Mouse (Mus musculus) ovary, postnatal 36 days (tissue): ENCODE measurements around the gene March5.
"Not testable (repeated sequence)": the region's sequence is repeated elsewhere in the genome, so short reads cannot be mapped to it uniquely, and the experiment has no call there.

Experiments
- DNase-seq: peaks from one replicate; pipeline ENCODE4 v3.0.0; 2022; ENCODE audit warnings: low spot score, mixed read lengths

March5 gene

DNA sequence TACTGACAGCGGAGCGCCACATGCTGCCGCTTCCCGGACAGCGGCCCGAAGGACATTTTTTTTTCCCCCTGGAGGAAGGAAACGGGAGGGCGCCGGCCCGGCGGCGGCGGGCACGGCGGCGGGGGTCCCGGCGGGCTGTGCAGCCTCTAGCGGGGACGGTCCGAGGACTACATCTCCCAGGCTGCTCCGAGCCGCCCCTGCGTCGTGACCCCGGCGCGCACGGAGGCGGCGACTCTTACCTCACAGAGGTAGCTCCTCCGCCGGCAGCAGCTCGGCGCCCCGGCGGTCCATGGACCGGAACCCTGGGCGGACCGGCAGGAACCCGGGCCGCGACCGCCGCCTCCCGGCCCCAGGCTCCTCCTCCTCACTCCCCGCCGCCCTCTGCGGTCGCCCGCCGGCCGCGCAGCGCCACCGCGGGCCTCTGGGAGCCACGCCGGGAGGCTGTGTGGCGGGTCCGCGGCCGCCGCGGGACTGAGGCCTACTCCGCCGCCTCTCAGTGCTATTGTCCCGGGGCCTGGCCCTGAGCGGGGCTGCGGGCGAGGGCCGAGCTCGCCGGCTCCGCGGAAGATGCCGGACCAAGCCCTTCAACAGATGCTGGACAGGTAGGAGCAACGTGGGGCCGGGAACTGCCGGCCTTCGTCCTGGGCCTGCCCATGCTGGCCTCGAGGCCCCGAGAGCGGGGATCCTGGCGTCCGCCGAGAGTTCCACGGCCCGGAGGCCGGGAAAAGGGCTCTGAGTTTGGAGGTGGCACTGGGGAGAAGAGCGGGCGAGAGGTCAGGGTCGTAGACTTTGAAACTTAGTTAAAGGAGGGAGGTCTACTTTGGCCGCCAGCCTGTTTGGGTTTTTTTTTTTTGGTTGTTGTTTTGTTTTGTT is at the start of gene March5:
March5 (plus strand) TSS at position 241 of the 873 bp plus-strand sequence.
- DNase-seq, result peak; percentile 89

DNA sequence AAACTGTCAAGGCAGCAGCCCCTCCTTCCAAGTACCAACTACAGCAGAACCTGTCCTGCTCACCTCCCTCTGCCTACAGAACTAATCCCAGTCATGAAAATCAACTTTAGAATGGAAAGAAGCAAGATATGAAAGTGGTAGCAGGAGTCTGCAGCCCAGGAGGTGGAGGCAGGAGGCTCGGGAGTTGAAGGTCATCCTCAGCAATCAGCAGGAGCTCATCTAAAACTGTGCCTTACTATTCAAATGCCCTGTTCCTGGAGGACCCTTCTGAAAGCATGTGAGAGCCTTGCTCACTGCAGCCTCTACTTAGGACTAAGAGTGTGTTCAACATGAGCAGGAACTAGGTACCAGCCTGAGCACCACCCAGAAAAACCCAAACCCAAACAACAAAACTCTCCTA is 35.2 kb upstream of the March5 start:
- DNase-seq, result no peak

DNA sequence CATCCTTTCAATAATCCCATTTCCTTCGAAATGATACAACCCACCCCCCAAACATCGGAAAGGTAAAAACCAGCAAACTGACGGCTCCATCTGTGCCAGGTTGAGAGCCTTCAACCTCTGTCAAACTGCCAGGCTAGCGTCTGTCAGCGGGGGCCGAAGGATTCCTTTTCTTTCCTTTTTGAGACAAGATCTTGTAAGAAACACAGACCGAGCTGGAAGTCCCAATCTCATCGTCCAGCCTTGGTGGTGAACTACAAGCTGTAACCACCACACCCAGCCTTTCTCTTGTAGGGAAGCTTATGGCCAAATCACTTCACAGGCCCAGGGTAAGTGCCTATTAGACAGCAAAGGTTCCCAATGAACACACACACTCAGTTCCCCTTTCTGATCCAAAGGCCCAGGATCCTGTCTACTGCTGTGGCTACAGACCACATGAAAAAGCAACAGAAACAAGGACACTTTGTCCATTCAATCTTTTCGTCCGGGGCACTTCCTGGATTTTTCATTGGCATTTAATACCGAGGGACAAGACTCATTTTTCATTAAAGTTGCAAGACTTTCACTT is 34.7 kb upstream of the March5 start:
- DNase-seq, result no peak

DNA sequence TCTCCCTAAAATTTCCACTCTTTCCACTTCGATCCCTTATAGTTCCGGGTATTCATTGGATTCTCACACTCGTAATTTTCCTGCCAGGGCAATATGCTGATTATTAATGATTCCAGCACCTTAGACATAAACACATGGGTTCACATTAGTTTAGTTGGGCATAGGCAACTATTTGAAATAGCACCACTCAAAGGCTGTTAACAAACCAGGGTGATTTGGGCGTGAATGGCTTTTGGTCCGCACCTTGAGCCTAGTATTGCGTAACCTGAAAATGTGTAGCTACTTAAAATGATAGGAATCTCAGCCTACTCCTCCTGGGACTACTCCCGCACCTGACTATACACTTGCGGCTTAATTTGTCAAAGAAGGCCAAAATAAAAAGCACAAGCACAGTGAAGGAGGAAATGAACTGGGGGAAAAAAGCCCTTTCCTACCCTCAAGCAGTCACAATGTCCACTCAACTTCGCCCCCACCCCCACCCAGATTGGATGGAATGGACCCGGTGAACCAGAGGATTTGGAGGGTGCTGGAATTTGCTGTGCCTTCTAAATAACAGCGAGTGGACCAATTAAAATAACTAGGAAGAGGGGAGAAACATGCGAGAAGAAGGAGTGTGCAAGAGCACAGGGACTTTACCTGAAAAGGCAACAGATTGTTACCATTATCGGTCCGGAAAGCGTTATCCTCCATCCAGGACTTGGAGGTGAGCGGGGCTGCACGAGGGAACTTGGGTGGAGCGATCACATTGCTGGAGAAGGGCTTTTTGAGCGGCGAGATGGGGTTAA is 33.8 kb upstream of the March5 start:
- DNase-seq, result no peak

DNA sequence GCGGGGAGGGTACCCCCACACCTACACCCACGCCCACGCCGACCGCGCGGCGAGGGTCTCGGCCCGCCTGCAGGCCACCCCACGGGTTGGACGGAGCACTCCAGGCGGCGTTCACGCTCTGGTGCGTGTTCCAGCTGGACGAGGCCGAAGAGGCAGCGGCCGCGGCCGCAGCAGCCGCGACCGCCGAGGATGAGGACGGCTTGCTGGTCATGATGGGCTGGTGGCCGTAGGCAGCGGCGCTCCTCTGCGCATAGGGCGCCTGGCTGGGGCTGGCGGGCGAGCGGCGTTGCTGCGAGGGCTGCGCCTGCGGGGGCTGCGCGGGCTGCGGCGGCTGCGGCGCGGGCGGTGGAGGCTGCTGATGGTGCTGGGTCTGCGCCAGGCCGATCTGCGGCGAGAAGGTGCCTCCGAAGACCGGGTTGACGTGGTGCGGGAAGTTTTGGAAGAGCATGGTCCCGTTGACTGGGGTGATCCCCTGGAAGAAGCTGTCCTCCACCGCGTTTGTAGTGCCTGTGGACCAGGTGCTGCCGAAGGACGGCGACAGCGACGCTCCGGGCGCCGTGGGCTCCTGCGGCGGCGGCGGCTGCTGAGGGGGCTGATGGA is 33.1 kb upstream of the March5 start:
- DNase-seq, result peak; percentile 73

DNA sequence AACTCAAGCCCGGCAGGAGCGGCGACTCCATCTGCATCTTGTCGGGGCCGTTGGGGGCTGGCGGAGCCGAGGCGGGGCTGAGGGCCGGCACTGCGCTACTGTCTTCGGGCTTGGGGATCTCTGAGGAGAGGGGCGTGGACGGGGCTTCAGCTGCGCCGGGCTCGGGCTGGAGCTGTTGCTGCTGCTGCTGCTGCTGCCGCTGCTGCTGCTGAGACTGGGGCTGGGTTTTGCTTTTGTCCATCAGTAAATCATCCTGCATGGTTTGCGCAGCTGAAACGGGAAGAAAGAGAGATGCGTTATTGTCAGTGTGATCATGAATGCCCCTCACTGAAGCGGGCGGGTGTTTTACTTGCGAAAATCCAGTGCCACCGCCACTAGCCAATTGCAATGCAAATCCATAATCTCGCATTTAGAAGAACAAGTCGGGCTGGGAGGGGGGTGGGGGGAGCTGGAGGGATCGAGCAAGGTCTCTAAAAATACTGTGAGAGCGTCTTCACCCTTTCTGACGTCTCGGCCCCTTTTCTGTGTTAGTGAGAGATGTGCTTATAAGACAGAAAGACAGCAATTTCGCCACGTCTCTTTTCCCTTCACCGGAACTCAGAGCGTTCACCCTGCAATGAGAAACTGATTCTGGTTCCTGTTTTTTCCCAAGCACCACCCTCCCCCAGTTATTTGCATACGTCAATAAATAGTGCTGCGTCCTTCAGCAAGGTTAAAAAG is 32.5 kb upstream of the March5 start:
- DNase-seq, result peak; percentile 52

DNA sequence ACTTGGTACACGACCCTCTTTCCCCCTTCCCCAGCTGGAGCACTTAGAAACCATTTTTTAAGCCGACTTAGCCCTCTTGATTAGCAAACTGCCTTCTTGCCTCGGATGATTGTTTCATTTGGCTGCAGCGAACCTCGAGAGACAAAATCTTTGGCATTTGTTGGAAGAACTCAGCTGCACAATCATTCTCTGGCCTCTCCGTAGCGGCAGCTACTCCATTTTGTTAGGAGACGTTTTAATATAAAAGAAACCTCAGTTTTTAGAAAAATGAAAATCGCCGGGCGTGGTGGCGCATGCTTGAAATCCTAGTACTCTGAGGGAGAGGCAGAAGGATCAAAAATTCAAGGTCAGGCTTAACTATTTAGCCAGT is 31.9 kb upstream of the March5 start:
- DNase-seq, result peak; percentile 28

DNA sequence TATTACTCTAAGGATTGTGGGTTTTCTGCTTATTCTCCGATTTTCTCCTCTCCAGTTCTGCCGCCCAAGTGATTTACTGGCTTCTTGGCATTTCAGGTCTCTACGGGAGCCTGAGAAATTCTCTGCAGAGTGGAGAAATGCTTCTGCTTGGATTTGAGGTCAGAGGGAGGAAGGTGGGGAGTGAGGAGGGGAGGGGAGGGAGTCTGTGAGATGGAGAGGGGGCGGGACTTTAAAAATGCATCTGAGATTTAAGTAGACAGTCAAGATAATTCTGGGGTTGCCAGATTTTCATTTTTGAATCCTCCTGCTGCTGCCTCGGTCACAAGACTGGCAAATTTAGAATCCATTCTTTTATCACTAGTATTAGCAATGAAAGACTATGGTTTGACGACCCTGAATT is 31.4 kb upstream of the March5 start:
- DNase-seq, result no peak

DNA sequence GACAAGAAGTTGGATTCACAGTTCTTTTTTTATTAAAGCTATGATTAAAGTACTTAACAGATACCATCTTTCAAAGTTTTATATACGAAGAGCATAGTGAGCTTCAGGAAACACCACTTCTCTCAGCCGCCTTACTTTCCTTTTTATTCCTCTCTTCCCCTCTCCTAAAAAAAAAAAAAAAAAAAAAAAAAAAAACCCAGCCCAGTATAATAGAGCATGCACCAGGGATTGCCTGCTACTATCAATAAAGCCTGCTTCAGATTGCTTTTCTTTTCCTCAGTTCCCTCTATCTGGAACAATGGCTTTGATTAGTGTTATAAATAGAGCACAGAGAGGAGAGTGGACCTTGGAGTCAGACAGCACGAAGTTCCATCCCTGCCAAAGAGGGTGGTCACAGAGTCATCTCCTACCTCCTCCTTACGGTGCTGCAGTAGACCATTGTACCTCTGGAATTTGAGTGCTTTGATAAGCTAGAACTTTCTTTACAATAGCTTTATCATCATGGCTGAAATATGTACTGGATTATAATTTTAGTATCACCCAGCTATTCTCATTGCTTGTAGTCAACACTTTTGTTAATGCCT is 30.4 kb upstream of the March5 start:
- DNase-seq, result no peak

DNA sequence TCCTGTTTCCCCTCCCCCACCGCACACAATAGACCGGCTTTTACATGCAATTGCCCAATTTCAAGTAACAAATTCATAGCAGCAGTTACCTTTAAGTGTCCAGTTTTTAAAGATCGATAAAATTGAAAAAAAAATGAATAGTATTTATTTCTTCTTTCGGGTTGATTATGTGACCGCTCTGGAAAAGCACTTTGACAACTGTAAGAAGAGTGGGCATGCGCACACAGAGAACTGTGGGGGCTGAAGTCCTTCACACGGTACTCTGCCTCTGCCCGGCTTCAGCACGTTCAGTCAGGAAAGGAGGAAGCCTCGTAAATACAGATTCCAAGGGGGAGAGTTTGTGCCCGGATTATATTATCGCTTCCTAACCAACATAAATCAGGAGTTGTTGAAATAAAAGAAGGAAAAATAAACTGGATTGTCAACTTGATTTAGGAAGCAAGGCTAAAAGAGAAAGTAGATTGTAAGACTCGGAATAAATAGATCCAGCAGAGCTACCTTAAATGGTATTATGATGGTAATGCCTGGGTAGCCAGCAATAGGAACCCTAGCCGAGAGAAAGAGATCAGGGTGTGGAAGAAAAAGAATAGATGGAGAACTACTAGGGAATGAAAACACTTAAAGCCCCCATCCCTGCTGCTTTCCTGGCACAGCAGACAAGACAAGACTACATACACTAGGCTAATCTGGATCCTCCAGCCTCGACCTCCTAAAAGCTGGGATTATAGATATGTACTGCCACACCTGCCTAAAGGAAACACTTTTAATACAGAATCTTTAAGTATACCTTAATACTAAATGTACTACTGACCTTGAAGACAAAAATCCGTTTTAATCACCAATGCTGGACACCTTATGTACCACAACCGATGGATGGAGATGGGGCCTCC is 29.3 kb upstream of the March5 start:
- DNase-seq, result peak; percentile 47

DNA sequence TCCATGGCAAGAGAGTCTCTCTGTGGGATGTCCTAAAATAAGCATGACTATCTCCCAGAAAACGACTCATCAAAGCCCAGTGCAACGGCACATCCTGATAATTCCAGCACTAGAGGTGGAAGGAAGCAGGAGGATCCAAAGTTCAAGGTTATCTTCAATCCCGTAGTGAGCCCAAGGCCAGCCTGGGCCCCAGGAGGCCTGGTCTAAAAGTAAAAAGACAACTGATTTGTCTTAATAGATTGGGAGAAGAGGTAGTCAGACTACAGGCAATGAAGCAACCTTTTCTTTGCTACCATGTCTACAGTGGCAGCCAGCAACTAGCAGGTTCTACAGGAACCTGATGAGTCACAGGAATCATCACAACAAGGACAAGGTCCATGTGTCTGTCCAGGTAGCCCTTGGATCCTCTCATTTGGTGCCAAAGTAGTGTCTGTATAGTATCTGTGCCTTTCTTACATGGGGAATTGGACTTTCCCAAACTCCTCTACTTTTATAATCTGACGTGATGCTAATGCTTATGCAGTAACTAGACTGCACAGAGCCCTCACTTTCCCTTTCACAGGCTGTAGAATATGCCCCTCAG is 18.9 kb upstream of the March5 start:
- DNase-seq, result no peak

DNA sequence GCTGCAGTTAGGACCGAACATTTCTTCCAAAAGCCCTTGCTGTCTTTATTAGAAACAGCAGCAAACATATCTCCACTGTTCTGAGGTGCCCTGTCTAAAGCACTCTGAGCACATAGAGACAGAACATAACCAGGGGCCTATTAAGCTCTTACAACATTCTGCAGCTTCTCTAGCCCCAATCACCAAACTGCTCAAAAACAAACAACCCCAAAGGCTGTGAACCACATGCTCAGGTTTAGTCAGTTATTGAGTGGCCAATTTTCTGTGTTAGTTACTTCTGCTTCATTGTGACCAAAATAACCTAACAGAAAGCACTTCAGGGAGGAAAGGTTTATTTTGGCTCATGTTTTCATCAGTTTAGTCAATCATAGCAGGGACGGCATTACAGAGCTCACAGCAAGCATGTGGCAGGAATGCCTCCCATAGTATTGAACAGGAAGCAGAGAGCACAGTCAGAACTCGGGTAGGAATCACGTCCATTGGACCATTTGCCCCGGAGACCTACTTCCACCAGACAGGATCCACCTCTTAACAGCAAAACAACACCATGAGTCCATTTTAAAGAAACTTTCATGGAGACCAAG is 14.8 kb upstream of the March5 start:
- no peak for DNase-seq

DNA sequence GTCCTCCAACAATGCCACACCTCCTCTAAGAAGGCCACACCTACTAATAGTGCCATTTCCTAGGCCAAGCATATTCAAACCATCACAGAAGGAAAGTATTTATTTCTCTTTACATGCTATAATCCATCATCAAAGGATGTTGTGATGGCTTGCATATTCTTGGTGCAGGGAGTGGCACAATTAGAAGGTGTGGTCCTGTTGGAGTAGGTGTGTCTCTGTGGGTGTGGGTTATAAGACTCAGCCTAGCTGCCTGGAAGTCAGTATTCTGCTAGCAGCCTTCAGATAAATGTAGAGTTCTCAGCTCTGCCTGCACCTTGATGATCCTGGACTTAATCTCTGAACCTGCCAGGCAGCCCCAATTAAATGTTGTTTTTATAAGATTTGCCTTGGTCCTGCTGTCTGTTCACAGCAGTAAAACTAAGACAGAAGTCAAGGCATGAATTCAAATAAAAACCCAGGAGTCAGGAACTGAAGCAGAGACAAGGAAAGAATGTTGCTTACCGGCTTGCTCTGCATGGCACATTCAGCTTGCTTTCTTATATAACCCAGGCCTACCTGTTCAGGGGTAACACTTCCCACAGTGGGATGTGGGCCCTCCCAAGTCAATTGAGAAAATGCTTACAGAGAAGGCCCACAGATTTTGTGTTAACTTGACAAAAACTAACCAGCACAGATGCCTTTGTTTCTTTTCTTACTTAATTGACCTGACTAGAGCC is 9.0 kb upstream of the March5 start:
- DNase-seq, result no peak

DNA sequence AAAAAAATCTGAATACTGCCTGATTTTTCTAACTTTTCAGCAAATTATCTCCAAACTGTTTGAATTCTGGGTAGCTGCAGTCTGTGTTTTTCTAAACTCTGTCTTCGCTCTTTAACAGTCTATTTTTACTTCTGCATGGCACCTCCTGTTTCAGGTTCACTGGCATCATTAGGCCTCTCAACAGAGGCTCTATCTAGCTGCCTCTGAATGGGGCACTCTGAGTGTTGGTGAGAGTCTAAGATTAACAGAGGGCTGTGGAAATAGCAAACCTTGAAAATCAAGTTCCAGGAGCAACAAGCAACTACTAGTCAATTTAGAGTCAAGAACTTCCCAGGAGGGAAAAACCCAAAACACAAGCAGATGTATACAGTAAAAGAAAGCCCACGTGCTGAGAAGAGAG is 7.5 kb upstream of the March5 start:
- no peak for DNase-seq

DNA sequence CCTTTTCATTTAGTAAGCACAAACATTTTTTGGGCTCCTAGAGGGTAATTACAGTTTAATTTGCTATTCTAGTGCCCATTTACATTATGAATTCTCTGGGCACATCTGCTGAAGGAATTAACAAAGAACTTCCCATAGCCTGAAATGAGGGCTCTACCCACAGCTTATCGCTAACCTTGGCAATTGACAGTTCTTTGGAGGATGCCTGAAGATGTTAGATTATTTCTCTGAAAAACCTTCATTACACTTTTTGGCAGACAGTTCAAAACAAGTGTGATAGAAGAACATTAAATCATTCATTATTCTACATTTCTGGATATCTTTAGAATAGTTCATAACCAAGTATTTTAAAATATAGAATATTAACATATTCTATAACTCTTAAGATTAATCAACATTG is 4.0 kb upstream of the March5 start:
- DNase-seq, result no peak

DNA sequence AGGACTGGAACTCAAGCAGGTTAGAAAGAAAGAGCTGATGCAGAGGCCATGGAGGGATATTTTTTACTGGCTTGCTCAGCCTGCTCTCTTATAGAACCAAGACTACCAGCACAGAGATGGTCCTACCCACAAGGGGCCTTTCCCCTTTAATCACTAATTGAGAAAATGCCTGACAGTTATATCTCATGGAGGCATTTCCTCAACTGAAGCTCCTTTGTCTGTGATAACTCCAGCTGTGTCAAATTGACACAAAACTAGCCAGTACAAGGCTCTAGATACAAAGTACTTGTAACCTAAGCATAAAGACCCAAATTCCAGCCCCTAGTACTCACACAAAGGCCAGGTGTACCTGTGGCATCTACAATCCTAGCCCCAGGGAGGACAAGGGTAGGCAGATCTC is 2.2 kb upstream of the March5 start:
- DNase-seq, result not testable (repeated sequence)

DNA sequence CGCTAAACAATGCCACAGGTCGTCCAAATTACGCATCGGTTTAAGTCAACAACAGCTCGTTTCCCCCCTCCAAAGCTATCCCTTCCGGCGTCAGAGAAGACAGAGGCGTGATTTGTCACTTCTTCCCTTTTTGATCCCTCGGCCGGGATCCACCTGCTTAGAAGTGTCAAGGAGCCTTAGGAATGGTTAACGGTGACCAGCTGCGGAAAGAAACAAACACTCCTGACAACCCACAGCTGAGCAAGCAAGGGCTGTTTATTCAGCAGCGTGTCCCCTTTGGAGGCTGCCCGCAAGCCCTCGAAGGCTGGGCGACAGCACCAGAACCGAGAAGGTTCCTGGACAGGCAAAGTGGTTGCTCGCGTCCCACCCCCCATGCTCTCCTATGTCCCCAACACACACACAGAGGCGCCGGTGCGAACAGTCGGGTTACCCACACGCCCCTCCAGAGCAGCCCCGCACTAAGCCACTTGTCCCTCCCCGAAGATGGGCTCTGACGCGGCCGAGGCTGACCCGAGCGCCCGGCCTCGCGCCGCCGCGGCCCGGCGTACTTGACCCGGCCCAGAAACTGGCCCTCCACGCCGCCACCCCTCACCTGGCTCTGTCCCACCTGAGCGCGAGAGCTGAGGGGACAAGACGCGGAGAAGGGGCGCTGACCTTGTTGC is 571 bp upstream of the March5 start:
- DNase-seq, result no peak

DNA sequence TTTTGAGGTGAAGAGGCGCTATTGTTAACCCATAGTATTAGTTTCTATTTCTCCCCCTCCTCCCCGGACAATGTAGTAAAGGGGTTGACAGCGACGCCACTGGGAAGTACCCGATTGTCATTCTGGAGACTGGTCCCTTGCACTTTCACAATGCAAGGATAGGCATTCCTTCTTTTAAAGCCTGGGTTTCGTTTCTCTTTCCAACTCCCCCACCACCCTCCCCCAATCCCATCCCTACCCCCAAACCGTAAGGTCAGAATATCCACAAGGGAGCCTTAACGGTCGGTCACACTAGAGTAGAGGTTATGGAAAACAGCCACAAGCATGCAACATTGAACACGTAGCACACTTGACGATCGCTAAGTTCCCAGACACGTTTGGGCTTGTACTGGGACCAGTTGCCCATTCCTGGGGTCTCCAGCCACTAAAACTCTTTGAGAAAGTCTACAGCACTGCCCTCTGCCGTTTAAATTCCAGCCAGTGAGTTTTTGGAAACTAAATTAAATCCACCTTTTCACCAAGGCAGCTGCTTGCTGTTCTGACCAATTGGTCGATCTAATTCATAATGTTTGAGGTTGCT is 923 bp downstream of the March5 start, which contains the start of gene Cpeb3:
Cpeb3 (minus strand) TSS at position 426 of the 580 bp plus-strand sequence.
- peak; percentile 16 for DNase-seq
